Mouse (Mus musculus) adrenal gland, postnatal 25 days (tissue): Measurements from ENCODE around the gene Gm10134. TPM values are rescaled to one million over a fixed set of nuclear protein-coding genes. Genes with fewer than 3 reads are reported as not detected.
"Not testable (repeated sequence)": the region's sequence is repeated elsewhere in the genome, so short reads cannot be mapped to it uniquely, and the experiment has no call there.

ENCODE experiments used
- DNase-seq: peaks from one replicate; pipeline ENCODE4 v3.0.0; 2021; ENCODE audit warnings: mixed read lengths
- total RNA-seq: library from RNA; stranded (reverse); gene quantifications from 2 replicates; pipeline ENCODE4 v1.2.3, GENCODE M21; 2021

The Gm10134 gene
- total RNA-seq, 1 experiment from 2014 or later = 3.4 TPM

DNA sequence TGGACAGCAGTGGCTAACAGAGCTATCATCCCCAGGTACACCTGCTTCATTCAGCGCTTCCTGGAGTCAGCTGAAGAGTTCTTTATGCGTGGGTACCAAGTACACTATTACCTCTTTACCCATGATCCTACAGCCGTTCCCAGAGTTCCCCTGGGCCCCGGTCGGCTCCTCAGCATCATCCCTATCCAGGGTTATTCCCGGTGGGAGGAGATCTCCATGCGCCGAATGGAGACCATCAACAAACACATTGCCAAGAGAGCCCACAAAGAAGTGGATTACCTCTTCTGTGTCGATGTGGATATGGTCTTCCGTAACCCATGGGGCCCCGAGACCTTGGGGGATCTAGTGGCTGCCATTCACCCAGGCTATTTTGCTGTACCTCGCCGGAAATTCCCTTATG is 1.2 kb upstream of the Gm10134 start:
- DNase-seq = no peak

DNA sequence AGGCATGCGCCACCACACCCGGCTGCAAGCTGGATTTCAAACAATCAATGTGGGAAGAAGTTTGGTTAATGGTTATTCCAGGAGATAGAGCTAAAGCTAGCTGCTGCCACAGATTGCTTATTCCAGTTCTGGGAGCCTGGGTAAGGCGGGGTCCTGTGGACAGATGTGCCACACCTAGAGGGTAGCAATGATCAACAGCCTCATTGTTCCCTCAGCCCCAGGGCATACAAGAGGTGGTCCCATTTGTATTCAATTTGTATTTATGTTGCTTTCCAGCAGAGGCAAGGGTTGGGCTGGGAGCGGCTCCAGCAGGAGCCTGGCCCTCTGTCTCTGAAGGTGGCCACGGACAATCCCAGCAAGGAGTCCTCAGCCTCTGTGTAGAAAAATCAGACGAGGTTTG is 396 bp downstream of the Gm10134 start:
- no peak for DNase-seq

DNA sequence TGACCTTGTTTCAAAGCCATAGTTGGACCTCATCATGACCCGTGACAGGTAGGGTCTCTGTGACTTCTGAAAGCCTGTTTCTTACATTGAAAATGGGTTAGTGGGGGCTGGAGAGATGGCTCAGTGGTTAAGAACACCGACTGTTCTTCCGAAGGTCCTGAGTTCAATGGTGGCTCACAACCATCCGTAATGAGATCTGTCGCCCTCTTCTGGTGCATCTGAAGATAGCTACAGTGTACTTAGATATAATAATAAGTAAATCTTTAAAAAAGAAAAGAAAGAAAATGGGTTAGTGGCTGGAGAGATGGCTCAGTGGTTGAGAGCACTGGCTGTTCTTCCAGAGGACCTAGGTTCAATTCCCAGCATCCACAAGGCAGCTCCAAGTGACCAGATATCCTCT is 5.7 kb downstream of the Gm10134 start:
- not testable (repeated sequence) for DNase-seq

DNA sequence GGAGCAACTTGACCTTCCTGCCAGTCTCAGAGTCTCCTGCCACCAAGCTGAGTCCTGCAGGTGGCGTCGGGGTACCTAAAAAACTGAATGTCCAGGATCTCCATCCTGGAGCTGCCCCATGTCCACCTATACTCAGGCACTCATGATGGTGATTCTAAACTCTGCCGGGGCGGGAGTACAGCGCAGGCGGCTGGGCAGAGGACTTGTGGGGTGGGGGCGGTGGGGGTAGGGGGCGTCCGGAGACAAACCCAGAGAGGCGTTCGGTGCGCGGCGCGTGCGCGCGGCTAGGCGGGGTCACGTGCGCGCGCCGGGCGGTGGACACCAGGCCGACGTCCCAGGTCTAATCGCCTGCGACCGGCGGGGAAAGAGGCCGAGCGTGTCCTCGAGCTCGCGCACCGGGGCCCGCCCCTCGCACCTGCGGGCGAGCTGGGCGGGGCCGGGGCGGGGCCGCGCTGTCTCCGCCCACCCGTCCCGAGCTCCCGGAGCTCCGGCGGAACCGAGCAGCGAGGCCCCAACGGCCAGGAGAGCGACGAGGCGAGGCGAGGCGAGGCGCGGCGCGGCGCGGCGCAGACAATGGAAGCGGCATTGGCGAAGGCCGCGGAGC is 7.0 kb downstream of the Gm10134 start, which contains the start of gene Ralgds:
Gene Ralgds (plus strand): TSS at position 328 of the 604 bp plus-strand sequence.
- peak; percentile 62 for DNase-seq

DNA sequence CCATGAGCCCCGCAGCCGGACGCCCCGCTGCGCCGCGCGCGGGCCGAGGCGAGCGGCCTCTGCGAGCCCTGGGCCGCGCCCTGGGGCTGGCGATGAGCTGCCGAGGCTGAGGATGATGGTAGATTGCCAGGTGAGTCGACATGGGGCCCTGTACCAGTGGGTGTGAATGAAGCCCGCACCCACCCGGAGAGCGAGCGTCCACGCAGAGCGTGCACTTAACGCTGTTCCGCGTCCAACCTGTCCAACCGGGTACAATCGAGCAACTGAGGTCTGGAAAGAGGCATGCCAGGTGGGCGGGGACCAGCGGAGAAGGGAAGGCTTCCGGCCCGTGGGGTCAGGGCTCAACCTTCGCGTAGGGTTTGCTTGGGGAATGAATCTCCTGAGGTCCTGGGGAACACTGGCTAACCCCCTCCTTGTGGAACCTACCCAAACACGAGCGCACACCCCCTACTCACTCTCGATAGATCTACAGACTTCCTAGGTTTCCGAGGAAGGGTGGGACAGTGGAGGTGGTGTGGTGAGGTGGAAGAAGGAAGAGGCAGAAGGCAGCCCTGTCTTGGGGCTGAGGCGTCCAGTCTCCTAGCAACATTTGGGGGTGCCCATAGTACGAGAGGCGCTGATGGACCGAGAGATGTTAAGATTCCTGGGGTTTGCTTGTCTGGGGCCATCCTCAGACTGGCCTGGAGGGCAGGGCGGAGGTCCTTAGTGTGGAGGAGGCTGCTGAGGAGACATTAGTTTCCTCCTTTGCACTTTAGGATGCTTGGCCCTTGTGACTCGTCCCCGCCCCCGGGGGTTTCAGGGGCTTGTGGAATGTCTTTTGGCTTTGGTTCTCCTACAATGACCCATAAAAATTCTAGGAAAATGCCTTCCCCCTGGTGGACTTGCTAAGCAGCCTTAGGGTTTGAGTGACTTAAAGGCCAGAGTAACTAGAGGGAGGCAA is 7.8 kb downstream of the Gm10134 start:
- DNase-seq = no peak

DNA sequence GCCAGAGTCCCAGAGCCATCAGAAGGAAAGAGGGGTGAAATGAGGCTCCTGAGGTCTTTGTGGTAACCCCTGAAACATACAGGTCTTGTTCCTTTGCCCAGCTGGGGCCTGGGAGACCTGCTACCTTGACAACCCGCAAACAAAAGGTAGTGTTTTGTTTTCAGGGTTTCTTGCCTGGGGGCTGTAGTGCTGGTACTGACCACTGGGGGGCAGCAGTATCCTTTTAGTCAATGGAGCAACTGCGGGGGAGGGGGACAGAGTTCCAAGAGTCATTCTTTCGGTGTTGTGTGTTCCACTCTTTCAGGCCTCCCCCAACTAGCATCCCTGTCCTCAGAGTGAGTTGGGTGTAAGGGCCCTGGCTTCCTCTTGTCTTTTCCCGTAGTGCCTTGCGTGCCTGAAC is 8.6 kb downstream of the Gm10134 start:
- peak; percentile 81 for DNase-seq

DNA sequence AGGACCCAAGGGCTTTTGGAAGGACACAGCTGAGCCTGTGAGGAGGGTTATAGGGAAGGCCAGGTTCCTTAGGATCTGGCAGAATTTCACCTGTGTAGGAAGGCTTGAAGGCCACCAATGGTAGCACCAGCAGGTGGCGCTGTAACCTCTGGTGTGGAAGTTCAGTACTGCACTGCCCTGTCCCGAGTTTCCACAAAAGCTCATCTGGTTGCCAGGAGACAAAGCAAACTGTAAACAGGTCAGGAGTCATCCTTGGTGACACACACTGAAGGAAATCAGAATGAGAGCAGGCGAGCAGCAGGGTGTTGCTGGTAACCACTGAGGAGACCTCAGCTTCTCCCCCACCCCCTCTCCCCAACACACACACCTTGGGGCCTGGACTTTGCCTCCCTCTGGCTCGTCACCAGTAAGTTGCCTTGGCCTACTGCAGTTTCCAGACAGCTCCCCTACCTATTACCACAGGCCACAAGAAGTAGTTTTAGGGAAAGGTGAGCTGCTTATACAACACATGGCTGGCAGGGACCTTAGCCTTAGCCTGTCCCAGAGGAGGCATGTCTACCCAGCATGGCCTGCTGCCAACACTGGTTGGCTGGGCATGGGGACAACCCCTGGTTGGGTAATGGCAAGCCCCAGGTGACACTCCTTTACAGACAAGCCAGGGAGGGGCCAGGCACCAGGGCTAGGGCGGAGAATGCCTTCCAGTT is 11.5 kb downstream of the Gm10134 start:
- DNase-seq = peak; percentile 88

DNA sequence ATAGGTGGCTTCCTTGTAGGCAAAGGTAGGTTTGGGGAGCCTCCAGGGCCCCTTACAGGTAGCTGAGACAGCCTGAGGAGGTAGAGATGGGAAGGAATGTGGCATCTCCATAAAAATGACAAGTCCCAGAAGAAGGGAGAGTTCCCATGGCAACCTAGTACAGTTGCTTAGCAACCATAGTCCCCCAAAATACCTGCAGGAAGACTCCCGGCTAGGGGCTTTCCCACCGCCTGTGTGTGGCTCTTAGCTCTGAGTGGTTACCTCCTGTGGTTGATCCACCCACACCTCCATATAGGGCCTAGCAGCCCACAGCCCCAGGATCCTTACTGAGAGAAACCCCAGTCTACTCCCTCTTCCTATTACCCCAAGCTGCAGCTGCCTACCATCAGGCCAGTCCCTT is 12.3 kb downstream of the Gm10134 start:
- no peak for DNase-seq

DNA sequence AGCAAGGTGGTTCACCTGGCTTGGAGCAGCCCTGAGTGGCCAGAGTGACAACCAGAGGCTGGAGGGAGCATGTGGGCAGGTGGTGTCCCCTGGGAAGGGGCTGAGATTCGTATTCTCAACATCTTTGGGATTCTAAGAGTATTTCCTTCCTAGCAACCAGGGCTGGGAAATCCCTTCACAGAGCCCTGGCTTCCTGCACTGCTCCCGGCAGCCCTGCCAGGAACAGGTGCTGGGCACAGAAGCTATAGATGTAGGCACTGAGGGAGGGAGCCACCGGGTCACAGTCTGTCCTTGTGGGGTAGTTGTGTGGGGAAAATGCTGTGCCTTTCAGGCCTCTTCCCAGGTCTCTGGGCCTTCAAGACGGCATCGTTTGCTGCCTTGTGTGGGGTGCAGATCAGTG is 14.7 kb downstream of the Gm10134 start:
- DNase-seq = no peak

DNA sequence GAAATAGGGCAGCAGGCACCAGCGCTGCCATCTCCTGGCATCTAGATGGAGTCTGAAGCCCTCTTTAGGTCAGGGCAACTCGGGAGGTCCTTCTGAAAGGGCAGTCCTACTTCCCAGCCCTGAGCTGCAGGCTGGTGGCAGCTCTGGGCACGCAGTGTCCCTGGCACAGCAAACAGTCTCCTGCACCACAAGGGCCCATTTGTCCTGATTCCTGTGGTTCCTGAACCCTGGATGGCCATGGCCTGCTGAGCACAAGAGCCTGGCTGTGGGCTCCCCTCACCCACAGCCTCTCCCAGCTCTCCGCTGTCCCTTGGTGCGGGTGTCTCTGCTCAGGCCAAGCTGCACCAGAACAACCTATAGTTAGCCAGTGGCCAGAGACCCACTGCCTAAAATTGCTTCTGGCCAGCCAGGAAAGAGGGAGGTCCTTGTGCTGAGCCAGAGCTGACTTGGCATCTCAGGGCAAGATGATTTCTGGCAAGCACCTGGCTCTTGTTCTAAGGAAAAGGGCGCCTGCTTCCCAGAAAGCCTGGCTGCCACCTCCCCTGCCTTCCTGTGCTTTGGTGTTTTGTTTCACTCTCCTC is 15.8 kb downstream of the Gm10134 start:
- peak; percentile 33 for DNase-seq

DNA sequence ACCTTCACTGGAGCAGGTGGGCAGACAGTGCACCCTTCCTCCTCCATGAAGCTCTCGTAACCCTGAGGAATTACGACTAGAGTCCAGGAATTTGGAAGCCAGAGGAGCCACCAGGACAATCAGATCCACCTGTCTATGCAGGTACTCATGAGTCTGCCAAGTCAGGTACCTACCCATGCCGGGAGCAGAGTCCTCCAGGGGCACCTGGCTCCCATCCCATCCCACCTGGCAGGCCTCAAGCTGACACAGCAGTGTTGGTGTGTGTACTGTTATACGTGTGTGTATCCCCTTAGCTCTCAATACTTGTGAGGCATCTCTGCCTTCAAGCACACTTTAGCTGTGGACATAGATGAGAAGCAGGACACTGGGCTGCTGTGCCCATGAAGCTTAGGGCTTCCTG is 16.3 kb downstream of the Gm10134 start:
- DNase-seq = no peak

DNA sequence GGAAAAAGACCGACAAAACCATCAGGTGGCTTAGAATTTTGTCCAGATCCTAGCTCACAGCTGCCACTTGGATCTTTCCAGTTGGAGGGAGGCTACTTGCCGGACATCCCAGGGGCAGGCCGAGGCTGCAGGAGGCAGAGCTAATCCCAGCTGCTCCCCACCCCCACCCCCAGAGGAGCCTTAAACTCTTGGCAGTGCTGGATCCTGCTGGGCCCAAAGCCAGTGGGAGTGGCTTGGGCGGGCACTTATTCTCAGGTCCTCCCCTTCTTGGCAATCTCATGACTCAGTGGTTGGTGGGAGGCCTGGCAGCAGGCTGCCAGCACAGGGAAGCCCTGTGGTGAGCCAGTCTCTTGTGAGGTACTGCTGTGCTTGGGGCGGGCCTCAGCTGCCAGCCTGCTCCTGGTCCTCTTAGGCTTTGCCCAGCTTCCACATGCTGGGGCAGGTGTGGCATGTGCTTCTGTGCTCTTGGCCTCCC is 17.8 kb downstream of the Gm10134 start:
- DNase-seq = peak; percentile 93

DNA sequence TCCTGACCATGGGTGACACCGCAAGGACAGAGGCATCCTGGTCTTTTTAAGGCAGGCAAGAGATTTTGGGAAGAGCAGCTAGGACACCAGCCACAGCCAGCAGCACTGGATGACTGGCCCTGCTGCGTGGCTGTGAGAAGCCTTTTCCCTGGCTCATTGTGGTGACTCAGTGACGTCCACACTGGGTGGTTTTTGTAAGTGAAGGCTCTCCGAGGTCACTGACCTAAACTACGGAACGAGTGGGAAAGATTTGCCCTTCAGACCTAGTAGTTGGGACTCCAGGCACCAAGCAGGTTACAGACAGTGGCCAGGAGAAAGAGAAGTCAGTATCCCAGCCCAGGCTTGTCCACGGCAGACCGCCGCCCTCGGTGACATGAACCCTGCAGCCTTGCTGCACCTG is 18.5 kb downstream of the Gm10134 start:
- peak; percentile 59 for DNase-seq

DNA sequence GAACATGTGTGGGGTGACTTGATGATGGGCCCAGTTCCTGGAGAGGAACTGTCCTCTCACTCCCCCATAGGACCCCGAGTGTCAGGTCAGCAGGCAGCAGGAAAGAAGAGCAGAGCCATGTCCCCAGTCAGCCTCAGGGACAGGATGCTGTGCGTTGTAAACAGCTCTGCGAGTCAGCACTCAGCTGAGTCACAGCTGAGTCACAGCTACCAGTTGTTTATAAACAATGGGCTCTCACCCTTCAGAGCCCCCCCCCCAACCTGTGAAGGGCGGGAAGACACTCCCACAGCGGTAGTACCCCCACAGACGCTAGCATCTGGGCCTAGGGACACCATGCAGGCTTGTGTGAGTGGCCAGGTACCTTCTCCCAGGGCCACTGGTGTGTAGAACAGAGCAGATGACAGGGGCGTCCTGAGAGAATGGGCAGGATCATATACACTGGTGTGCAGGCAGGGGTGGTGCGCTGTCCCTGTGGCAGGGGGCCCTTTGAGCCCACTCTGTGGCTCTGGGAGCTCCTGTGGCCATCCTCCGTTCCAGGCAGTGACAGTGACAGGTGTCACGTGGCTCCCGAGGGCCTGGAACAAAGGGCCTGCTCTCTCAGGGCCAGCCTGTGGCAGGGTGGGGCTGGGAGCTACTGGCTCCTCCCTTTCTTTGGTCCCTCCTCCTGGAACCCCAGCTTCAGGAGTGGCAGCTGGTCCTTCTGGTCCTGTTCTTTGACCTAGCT is 19.5 kb downstream of the Gm10134 start:
- DNase-seq = peak; percentile 74

DNA sequence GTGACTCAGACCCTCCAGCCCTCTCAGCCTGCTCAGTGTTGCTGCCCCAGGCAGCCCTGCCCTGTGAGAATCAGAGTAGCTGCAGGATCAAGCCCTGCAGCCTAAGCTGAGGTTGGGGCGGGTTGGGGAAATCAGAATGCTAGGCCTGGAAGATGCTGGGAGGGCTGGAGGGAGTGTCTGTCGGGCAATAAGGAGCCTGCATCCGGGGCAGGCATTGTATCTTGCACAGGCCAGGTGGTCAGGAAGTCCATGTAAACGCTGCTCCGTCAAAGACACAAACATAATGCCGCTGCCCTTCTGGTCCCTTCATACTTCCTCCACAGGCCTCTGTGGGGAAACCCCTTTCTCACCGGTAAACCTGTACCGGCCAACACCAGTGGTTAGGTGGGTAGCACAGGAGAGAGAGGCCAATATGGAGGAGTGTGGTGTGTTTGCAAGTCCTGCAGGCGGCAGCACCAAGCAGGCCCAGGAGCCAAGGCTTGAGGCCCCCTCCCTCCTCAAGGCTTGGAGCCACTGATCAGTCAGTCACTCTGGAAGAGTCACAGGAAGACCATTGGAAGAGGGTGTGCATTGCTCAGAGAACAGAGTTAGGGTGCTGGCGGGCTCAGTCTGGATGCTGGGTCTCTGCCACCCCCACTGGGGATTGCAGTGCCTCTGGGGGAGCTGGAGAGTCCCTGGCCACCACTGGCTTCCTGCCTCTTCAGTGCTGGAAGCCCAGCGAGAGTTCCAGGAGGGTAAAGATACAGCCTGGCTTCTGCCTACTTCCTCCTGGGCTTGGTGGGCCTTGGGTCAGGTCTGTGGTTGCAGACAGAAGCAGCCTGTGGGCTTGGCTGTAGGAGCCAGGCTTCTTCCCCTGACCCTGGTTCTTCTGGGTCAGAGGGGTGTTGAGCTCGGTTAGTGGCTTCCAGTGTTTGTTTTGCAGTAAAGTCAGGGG is 20.3 kb downstream of the Gm10134 start:
- DNase-seq = no peak

DNA sequence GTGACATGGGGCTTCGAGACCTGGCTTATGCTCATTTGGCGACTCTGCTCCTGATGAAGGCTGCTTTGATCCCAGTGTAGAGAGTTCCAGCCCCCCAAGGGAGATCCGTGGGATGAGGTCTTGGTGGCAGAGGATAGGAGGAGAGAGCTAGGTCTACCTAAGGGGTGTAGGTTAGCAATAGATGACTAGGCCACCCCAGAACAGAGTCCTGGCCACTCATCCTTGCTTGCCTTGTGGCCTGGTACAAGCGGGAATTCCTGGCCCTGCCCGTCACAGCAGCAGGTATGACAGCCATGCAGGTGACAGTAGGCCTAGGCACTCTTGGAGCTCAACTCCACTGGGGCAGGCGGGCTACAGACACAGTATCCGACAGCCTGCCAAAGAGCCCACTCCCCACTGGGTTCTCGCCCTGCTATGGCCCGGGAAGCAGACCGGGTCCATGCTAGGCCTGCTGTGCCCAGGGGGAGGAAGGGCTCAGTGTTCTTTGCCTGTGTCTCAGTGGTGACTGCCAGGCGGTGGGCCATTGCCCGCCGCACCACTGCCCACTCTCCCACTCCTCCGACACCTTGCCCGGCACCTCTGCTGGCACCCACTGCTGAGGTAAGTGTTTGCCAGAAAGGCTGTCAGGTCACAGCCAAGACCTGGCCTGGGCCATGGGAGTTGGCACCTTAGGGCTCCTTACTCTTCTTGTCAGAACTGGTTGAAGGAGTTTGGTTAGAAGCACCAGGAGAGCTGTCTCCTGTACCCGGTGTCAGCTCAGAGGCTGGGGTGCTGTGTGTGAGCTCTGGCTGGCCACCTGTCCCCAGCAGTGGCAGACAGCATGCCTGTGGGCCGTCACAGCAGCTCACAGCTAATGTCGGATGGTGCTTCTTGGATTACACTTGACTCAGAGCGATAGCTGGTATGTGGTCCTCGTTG is 21.8 kb downstream of the Gm10134 start:
- no peak for DNase-seq

DNA sequence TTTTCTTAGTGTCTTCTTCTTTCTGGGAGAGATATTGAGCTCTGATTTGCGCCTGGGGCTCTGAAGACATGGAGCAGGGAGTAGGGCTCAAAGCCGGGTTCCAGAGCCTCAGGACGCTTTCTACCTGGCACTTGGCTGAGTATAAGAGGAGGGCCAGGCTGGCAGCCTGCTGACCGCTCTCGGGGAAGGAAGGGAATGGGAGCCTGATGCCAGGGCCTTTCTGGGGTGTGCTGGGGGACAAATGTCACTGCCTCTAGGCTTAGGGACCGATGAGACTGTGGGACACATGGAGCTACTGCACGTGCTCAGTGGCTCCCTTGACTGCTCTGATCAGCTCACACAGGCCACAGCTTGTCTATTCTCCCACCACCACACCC is 22.4 kb downstream of the Gm10134 start:
- DNase-seq = no peak

DNA sequence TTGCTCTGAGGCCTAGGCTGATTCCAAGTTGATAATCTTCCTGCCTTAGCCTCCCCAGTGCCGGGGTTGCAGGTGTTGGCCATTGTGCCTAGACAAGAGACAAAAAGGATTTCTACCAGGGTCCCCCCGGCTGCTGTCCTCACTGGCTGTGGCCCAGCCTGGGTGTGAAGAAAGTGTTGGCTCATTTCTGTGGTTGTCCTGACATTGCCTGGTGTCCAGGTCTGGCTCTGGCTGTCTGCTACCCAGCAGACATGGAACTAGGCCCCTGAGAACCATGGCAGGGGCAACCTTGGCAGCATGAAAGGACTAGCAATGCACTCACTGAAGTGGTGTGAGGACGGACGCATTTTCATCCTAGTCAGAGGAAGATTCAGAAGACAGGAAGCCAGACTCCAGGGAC is 24.0 kb downstream of the Gm10134 start:
- no peak for DNase-seq

DNA sequence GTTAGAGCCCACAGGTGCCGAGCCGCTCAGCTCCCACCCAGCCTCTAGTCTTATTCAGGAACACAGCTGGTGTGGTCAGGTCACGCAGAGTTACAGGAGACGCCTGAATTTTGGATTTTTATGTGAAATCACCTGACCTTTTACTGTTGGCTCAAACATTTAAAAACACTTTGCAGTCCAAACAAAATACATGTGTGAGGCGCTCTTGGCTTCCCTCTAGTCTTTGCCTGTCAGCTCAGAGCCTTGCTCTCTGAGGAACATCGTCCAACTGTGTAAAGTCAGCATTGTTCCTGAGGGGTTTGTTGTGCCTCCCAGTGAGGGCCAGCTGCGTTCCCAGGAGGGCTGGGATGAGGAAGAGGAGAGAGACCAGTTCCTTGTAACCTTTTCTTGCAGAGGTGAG is 24.4 kb downstream of the Gm10134 start:
- no peak for DNase-seq
